Mouse (Mus musculus) hindbrain, embryonic 14.5 days (tissue): Measurements from ENCODE around the gene Ube4b. TPM values are rescaled to one million over a fixed set of nuclear protein-coding genes. Genes with fewer than 3 reads are reported as not detected.

Source experiments
- polyA plus RNA-seq: library from polyadenylated mRNA; unstranded; fragments of >200 nt; fragmentation: Nextera tagmentation; extraction: Ambion mirVana; gene quantifications from 2 replicates; pipeline ENCODE4 v1.2.1, GENCODE M21; 2014

Ube4b gene
- polyA plus RNA-seq, 1 experiment from 2014 or later: 53.8 TPM

Other genes starting within 250 kb of the Ube4b start
- gene Kif1b, start 119.1 kb downstream of the Ube4b start, polyA plus RNA-seq: 188 and 194 TPM in 2 replicates
- not detected in 2 replicates for gene Rbp7, start 28.2 kb upstream of the Ube4b start, polyA plus RNA-seq
- 0.37 TPM in 1 of 2 replicates, not detected in the other for gene Tmem274, start 50.6 kb upstream of the Ube4b start, polyA plus RNA-seq
- 7.5 and 8.2 TPM in 2 replicates for gene Nmnat1, start 58.5 kb upstream of the Ube4b start, polyA plus RNA-seq
- 49.9 and 52.5 TPM in 2 replicates for gene Lzic, start 58.5 kb upstream of the Ube4b start, polyA plus RNA-seq
- gene Ctnnbip1, start 91.5 kb upstream of the Ube4b start, polyA plus RNA-seq: 99.0 and 100 TPM in 2 replicates
- gene Clstn1, start 159.7 kb upstream of the Ube4b start, polyA plus RNA-seq: 147 and 154 TPM in 2 replicates